Mouse (Mus musculus) ES-Bruce4 (cell line): ENCODE results near the gene Ush1c. TPM values are rescaled to one million over a fixed set of nuclear protein-coding genes. Genes with fewer than 3 reads are reported as not detected.

ENCODE experiments used
- H3K27ac ChIP-seq: 2 replicates; pipeline ENCODE4 v1.5.1; 2012; ENCODE audit warnings: low read length, inconsistent platforms; ENCODE audit not compliant: insufficient read depth
- H3K27me3 ChIP-seq: 2 replicates; pipeline ENCODE4 v1.6.1; 2012; ENCODE audit warnings: mild to moderate bottlenecking, low read length, inconsistent platforms; ENCODE audit not compliant: control insufficient read depth, poor library complexity, insufficient read depth, severe bottlenecking
- H3K36me3 ChIP-seq: 2 replicates; pipeline ENCODE4 v1.6.1; 2012; ENCODE audit warnings: inconsistent platforms, mild to moderate bottlenecking, low read length, moderate library complexity; ENCODE audit not compliant: control insufficient read depth, poor library complexity, insufficient read depth, severe bottlenecking
- H3K4me1 ChIP-seq: one replicate; pipeline ENCODE4 v1.8.1; 2011; ENCODE audit warnings: low read length; ENCODE audit not compliant: control insufficient read depth, insufficient read depth
- H3K4me3 ChIP-seq: 2 replicates; pipeline ENCODE4 v1.5.1; 2011; ENCODE audit warnings: low read depth, mild to moderate bottlenecking, low read length
- H3K9ac ChIP-seq: 2 replicates; pipeline ENCODE4 v1.6.1; 2012; ENCODE audit warnings: low read depth, mild to moderate bottlenecking, inconsistent platforms; ENCODE audit not compliant: poor library complexity, severe bottlenecking
- H3K9me3 ChIP-seq: replicated peaks from 2 replicates; pipeline ENCODE4 v1.6.1; 2012; ENCODE audit warnings: mild to moderate bottlenecking, low read length, inconsistent platforms; ENCODE audit not compliant: control insufficient read depth, poor library complexity, insufficient read depth, severe bottlenecking
- CTCF ChIP-seq: IDR thresholded peaks from one replicate; pipeline ENCODE4 v1.8.1; 2011; ENCODE audit warnings: low read depth, low read length
- EP300 ChIP-seq: IDR thresholded peaks from 2 replicates; pipeline ENCODE4 v1.6.1; 2011; ENCODE audit warnings: low read depth, low read length; ENCODE audit not compliant: insufficient read depth
- POLR2A ChIP-seq: IDR thresholded peaks from one replicate; pipeline ENCODE4 v1.8.1; 2011; ENCODE audit warnings: low read length; ENCODE audit not compliant: insufficient read depth
- polyA plus RNA-seq: library from polyadenylated mRNA; stranded (reverse); fragments of >200 nt; gene quantifications from 2 replicates; pipeline ENCODE4 v1.2.4, GENCODE M21; 2011; ENCODE audit warnings: low read depth; ENCODE audit not compliant: missing spikeins, insufficient read depth, insufficient read length

Gene Ush1c
- polyA plus RNA-seq, 1 experiment, result 3.1 TPM

DNA sequence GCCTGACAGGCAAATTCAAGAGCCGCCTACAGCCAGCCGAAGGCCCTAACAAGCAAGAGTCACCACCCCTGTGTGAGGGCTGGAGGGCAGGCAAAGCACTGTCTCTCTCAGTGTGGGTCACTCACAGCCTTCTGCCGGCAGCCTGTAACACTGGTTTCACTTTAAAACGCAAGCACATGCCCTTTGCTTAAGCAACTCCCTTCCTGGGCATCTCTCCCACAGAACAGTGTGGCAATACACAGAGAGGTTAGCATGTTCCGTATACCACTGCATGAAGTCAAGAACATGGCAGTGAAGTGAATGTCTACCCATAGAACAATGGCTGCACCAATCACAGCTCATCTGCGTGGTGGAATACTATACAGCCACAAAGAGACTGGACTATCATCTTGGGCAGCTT is 69.9 kb downstream of the Ush1c start:
- TF ChIP-seq EP300, result no peak
- TF ChIP-seq CTCF, result no peak
- TF ChIP-seq POLR2A, result no peak
- Histone ChIP-seq H3K4me3 (no peak overlapping the region), H3K27me3 (no peaks in the 10 kb centered on the region), H3K27ac (no peak overlapping the region), H3K36me3 (no peaks in the 10 kb centered on the region), H3K4me1 (no peaks in the 10 kb centered on the region), H3K9me3 (no peaks in the 10 kb centered on the region), H3K9ac (no peak overlapping the region)

DNA sequence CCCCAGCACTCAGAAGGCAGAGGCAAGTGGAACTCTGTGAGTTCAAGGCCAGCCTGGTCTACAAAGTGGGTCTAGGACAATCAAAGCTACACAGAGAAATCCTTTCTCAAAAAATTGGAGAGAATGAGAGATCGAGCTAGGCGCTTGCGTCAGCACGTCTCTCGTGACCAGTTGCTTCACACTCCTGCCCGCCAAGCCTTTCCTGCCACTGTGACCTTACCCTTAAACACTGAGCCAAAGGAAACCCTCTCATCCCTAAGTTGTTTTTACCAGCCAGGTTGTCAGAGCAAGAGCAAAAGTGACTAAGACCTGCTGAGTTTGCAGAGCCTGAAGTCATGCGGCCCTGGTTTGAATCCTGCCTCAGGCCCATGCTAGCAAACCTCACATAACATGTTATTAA is 70.4 kb downstream of the Ush1c start:
- H3K36me3 ChIP-seq, result no peaks in the 10 kb centered on the region
- H3K9me3 ChIP-seq, result no peaks in the 10 kb centered on the region
- TF ChIP-seq CTCF, result no peak
- TF ChIP-seq POLR2A, result no peak
- TF ChIP-seq EP300, result no peak
- H3K4me3 ChIP-seq, result no peak overlapping the region
- H3K27me3 ChIP-seq, result no peaks in the 10 kb centered on the region
- no peak overlapping the region for H3K9ac ChIP-seq
- H3K27ac ChIP-seq, result no peak overlapping the region
- H3K4me1 ChIP-seq, result no peaks in the 10 kb centered on the region

DNA sequence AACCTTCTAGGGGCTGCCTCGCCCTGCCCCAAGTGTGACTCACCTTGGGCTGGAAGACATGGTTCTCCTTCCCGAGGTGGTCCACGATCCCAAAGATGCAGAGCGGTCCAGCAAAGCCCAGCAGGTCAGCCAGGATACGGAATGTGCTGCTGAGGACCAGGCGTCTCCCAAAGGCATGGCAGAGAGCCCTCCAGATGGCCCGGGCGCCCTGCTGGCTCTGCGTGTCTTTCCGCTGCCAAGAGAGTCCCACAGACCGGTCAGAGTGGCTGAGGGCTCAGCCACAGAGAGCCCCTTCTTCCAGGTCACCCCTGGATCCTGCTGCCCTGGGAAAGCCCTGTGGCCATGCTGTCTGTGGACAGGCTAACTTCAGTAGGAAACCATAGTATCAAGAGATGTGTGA is 72.4 kb downstream of the Ush1c start:
- H3K27ac ChIP-seq, result no peak overlapping the region
- no peaks in the 10 kb centered on the region for H3K27me3 ChIP-seq
- H3K36me3 ChIP-seq, result no peaks in the 10 kb centered on the region
- H3K9ac ChIP-seq, result no peak overlapping the region
- TF ChIP-seq EP300, result no peak
- TF ChIP-seq CTCF, result no peak
- no peak for TF ChIP-seq POLR2A
- H3K4me3 ChIP-seq, result no peak overlapping the region
- no peaks in the 10 kb centered on the region for H3K9me3 ChIP-seq
- H3K4me1 ChIP-seq, result no peaks in the 10 kb centered on the region

DNA sequence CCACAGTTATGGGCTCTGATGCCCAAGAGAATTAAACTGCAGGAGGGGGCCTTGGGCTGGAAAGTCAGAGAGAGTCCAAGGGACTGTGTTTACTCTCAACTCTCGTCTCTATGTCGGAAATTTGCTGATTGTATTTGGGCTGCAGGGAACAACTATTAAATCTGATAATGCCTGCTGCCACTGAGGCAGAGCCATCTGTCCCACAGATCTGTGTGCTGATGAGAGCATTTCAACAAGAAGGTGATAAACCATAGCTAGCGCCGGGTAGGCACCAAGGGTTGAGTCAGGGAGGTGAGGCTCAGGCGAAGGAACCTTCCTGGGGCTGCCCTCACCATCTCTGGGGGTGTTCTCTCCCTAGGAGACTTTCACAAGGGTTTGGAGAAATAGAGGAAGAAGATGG is 75.6 kb downstream of the Ush1c start:
- no peaks in the 10 kb centered on the region for H3K27me3 ChIP-seq
- H3K27ac ChIP-seq, result no peak overlapping the region
- no peaks in the 10 kb centered on the region for H3K36me3 ChIP-seq
- no peak overlapping the region for H3K4me3 ChIP-seq
- no peak overlapping the region for H3K9ac ChIP-seq
- H3K9me3 ChIP-seq, result no peaks in the 10 kb centered on the region
- TF ChIP-seq POLR2A, result no peak
- TF ChIP-seq EP300, result no peak
- no peak for TF ChIP-seq CTCF
- no peaks in the 10 kb centered on the region for H3K4me1 ChIP-seq

DNA sequence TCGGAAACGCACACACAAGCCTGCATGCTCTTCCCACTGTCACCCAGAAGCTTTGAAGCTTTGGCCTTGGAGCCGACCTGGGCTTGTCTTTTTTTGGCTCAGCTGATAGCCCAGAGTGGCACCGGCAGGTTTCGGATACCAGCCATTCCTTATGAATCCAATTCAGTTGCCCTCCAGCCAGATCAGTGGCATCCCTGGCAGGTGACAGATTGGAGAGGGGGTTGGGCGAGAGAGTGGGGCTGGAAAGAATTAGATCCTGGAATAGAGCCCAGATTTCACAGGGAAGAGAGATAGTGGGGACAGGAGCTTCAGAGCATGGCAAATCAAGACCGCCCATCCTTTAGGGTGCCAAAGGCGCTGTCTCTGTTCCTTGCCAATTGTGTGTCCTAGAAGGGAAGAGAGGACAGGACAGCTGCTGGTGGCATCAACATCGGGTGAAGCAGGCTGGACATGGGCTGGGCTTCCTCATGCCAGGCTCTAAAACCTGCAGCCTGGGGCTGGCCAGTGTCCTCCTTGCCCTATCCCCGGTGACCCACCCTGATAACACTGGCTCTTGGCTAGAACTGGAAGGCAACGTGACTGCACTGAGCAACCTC is 76.1 kb downstream of the Ush1c start:
- TF ChIP-seq CTCF (no peak), EP300 (no peak), POLR2A (no peak)
- Histone ChIP-seq H3K27ac (no peak overlapping the region), H3K4me3 (no peak overlapping the region), H3K9ac (no peak overlapping the region), H3K4me1 (no peaks in the 10 kb centered on the region), H3K27me3 (no peaks in the 10 kb centered on the region), H3K9me3 (no peaks in the 10 kb centered on the region), H3K36me3 (no peaks in the 10 kb centered on the region)

DNA sequence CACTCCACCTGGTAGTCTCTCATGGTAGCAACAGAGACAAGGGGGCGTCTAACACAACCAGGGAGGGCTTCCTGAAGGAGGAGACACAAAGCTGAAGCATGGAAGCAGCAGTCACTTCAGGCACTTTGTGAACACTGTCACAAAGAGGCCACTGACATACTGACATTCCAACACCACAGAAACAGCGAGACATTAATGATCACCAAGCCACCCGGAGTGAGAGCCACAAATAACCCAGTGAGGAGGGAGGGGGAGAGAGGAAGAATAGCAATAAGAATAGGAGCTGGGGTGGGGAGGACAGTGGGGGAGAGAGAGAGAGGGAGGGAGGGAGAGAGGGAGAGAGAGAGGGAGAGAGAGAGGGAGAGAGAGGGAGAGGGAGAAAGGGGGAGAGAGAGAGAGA is 76.7 kb downstream of the Ush1c start:
- no peaks in the 10 kb centered on the region for H3K27me3 ChIP-seq
- H3K4me3 ChIP-seq, result no peak overlapping the region
- no peaks in the 10 kb centered on the region for H3K4me1 ChIP-seq
- H3K27ac ChIP-seq, result no peak overlapping the region
- no peaks in the 10 kb centered on the region for H3K36me3 ChIP-seq
- H3K9ac ChIP-seq, result no peak overlapping the region
- TF ChIP-seq POLR2A, result no peak
- TF ChIP-seq EP300, result no peak
- TF ChIP-seq CTCF, result no peak
- H3K9me3 ChIP-seq, result no peaks in the 10 kb centered on the region
